Mouse (Mus musculus) kidney, embryonic 14.5 days (tissue): ENCODE results near the gene Gm49337. TPM values are rescaled to one million over a fixed set of nuclear protein-coding genes. Genes with fewer than 3 reads are reported as not detected.

Experiments
- ATAC-seq: fragments of 200-750 bp; cut with Nextera tagmentation; 2 replicates; pipeline ENCODE4 v1.8.0; 2017; ENCODE audit warnings: moderate number of reproducible peaks, mild to moderate bottlenecking, moderate TSS enrichment, moderate library complexity; ENCODE audit not compliant: low FRiP score, low TSS enrichment
- H3K27ac ChIP-seq: fragments of 300-500 bp; sonication (generic); 2 replicates; pipeline ENCODE4 v1.5.1; 2014; ENCODE audit warnings: low read depth, mild to moderate bottlenecking, low read length, moderate library complexity, mixed read lengths
- H3K27me3 ChIP-seq: fragments of 300-500 bp; sonication (generic); 2 replicates; pipeline ENCODE4 v1.6.1; 2014; ENCODE audit warnings: mild to moderate bottlenecking, low read length; ENCODE audit not compliant: control insufficient read depth, insufficient read depth
- H3K36me3 ChIP-seq: fragments of 300-500 bp; sonication (generic); 2 replicates; pipeline ENCODE4 v1.6.1; 2014; ENCODE audit warnings: low read length, mixed read lengths; ENCODE audit not compliant: control insufficient read depth, insufficient read depth
- H3K4me1 ChIP-seq: fragments of 300-500 bp; sonication (generic); 2 replicates; pipeline ENCODE4 v1.6.1; 2014; ENCODE audit warnings: low read length, mixed read lengths; ENCODE audit not compliant: control insufficient read depth, insufficient read depth
- H3K4me2 ChIP-seq: fragments of 300-500 bp; sonication (generic); replicated peaks from 2 replicates; pipeline ENCODE4 v1.6.1; 2014; ENCODE audit warnings: low read depth, mild to moderate bottlenecking, low read length
- H3K4me3 ChIP-seq: fragments of 300-500 bp; sonication (generic); 2 replicates; pipeline ENCODE4 v1.5.1; 2014; ENCODE audit warnings: mild to moderate bottlenecking, low read length
- H3K9ac ChIP-seq: fragments of 300-500 bp; sonication (generic); 2 replicates; pipeline ENCODE4 v1.6.1; 2014; ENCODE audit warnings: low read depth, mild to moderate bottlenecking, low read length, moderate library complexity
- H3K9me3 ChIP-seq: fragments of 300-500 bp; sonication (generic); 2 replicates; pipeline ENCODE4 v1.6.1; 2016; ENCODE audit warnings: low read length; ENCODE audit not compliant: control insufficient read depth
- WGBS: fragments of 180-500 bp; shearing (Covaris S2); extraction: QIAGEN DNeasy Blood & Tissue Kit; methylation state at CpG from one replicate; pipeline ENCODE4 v1.1.7; 2014; 5-methylcytosine and 5-hydroxymethylcytosine counted together
- polyA plus RNA-seq: library from polyadenylated mRNA; unstranded; fragments of >200 nt; fragmentation: Nextera tagmentation; extraction: Ambion mirVana; gene quantifications from 2 replicates; pipeline ENCODE4 v1.2.1, GENCODE M21; 2014

Gene Gm49337
- polyA plus RNA-seq, 1 experiment from 2014 or later: not detected

DNA sequence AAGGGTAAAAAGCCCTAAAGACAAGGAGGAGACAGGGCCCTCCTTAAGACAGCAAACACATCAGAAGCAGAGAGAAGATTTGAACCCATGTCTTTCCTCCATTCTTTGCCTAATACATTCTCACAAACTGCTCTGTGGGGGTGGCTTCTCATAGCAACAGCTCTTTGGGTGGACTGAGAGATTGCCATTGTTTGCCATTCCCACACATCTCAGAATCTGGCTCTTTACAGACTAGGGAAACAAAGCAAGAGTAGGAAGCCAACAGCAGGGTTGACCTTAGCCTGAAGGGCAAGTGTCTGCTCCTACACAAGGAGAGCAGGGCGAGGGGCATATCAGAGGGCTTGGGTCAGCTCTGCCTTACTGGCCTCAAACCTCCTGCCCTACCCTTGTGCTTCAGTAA lies 31.4 kb upstream of the Gm49337 start:
- no peaks in the 10 kb centered on the region for H3K27me3 ChIP-seq
- 82% methylated on average over 1 of the region's 1 CpGs for WGBS
- no peaks in the 10 kb centered on the region for H3K9me3 ChIP-seq
- no peaks in the 10 kb centered on the region for H3K36me3 ChIP-seq
- no peak for ATAC-seq
- H3K4me3 ChIP-seq: no peak overlapping the region
- no peak overlapping the region for H3K27ac ChIP-seq
- H3K4me1 ChIP-seq: peaks cover 7% of the 10 kb centered on the region; the same call in 1 of the 2 replicates
- H3K4me2 ChIP-seq: no peak overlapping the region
- no peak overlapping the region for H3K9ac ChIP-seq

DNA sequence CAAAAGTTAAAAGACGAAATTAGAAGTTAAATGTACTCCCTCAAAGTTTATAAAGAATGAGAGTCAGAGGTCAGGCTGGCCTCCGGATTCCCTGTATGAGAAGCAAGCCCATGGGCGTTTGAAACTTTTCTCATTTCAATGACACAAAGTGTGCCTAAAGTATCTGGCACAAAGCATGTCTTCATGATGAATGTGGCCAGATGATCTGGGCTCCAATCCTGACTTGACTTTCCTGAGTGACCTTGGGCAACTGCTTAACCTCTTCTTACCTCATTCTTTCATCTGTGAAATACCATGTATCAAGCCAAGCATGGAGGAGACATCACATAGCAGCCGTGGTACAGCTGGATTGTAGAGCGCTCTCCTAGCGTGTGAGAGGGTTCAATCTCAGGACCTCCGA lies 30.9 kb upstream of the Gm49337 start:
- Histone ChIP-seq H3K36me3 (no peaks in the 10 kb centered on the region), H3K9ac (no peak overlapping the region), H3K4me1 (peaks cover 7% of the 10 kb centered on the region; the same call in 1 of the 2 replicates), H3K4me2 (no peak overlapping the region), H3K27me3 (no peaks in the 10 kb centered on the region), H3K27ac (no peak overlapping the region), H3K9me3 (no peaks in the 10 kb centered on the region), H3K4me3 (no peak overlapping the region)
- no peak for ATAC-seq
- 69% methylated on average over 7 of the region's 7 CpGs for WGBS

DNA sequence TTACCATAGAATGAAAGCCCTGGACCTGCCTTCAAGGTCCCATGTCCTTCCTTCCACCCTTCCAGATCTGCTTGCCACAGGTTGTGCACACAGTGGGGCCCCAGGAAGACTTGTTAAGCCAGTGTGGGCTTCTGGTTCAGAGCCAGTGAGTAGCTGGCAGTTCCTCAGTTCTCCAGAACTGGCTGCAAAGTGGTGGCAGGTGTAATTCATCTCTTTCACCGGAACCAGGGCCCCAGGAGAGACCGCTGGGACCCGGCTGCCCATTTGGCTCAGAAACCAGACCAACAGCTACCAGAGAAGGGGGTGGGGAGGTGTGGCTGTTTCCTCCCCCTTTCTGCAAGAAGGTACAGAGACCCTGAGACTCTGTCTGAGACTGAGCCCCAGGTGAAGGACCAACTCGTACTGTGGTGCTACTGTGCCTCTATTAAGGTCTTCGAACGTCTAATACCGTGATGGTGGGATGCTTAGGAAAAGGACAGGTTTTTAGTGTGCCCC lies 29.8 kb upstream of the Gm49337 start:
- ATAC-seq: 0 out of 2 replicates have a peak, but pooled peaks have one; percentile 26
- Histone ChIP-seq H3K9ac (peak overlapping the region; percentile 70; the same call in 1 of the 2 replicates), H3K4me3 (peak overlapping the region; percentile 70), H3K27me3 (no peaks in the 10 kb centered on the region), H3K4me1 (peaks cover 7% of the 10 kb centered on the region; the same call in 1 of the 2 replicates), H3K4me2 (peak overlapping the region; percentile 94), H3K9me3 (no peaks in the 10 kb centered on the region), H3K27ac (no peak overlapping the region), H3K36me3 (no peaks in the 10 kb centered on the region)
- 6% methylated on average over 7 of the region's 7 CpGs for WGBS

DNA sequence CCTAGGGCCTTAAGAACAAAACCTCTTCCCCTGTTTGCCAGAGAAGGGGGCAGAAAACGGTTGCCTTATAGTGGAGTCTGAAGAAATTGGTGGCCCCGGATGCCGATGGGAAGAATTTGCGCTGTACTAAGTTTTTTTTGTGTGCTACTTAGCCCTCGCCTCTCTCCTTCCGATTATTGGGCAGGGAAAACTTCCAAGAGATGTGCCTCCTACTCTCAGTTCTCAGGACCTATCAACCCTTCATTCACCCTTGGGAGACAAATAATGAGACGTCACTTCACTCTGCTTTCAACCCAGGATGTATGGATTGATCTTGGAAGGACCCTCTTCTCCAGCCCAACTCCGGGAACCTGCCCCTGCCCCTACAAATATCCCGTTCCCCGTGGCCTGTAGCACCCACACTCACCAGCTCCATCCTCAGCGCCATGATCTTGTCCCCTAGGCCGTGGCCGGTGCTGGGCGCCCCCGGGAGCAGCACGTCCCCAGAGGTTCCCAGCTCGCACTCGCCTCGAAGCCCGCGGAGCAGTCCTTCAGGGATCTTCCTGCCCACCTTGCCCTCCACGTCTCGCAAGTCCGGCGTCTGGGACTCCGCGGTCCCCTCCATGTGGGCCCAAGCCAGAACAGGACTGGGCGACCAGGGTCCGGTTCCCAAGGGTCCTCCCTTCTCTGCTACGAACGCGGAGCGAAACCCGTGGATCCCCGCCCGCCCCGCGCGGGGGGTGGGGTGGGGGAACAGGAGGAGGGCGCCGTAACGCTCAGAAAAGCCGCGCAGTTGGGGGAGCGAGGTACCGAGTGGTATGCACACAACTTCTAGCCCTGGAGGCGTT lies 29.1 kb upstream of the Gm49337 start:
- Histone ChIP-seq H3K36me3 (no peaks in the 10 kb centered on the region), H3K9ac (peak overlapping the region; percentile 70), H3K27ac (no peak overlapping the region), H3K27me3 (no peaks in the 10 kb centered on the region), H3K4me3 (peak overlapping the region; percentile 70), H3K4me2 (peak overlapping the region; percentile 94), H3K9me3 (no peaks in the 10 kb centered on the region), H3K4me1 (peaks cover 7% of the 10 kb centered on the region; the same call in 1 of the 2 replicates)
- under 1% methylated on average over 47 of the region's 47 CpGs for WGBS
- peak; percentile 78 for ATAC-seq

DNA sequence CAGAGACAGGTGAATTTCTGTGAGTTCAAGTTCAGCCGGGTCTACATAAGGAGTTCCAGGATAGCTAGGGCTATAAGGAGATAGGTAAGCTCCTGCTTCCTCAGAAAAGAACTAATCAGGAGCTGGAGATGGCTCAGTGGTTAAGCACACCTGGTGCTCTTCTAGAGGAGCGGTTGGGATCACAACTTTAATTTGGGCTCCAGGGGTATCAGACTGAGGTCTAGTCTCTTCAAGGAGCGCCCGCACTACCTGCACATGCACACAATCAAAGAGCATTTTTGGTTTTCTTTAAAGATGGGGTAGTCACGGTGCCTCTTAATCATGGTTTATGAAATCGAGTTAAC lies 23.4 kb upstream of the Gm49337 start:
- Histone ChIP-seq H3K4me2 (peak overlapping the region; percentile 76), H3K27ac (peak overlapping the region; percentile 80; the same call in 1 of the 2 replicates), H3K4me1 (0 out of 2 replicates have a peak, but pooled peaks cover 5% of the 10 kb centered on the region), H3K9ac (peak overlapping the region; percentile 92), H3K9me3 (no peaks in the 10 kb centered on the region), H3K27me3 (no peaks in the 10 kb centered on the region), H3K4me3 (peak overlapping the region; percentile 82), H3K36me3 (peaks cover 32% of the 10 kb centered on the region)
- no peak for ATAC-seq
- WGBS: 21% methylated on average over 6 of the region's 6 CpGs

DNA sequence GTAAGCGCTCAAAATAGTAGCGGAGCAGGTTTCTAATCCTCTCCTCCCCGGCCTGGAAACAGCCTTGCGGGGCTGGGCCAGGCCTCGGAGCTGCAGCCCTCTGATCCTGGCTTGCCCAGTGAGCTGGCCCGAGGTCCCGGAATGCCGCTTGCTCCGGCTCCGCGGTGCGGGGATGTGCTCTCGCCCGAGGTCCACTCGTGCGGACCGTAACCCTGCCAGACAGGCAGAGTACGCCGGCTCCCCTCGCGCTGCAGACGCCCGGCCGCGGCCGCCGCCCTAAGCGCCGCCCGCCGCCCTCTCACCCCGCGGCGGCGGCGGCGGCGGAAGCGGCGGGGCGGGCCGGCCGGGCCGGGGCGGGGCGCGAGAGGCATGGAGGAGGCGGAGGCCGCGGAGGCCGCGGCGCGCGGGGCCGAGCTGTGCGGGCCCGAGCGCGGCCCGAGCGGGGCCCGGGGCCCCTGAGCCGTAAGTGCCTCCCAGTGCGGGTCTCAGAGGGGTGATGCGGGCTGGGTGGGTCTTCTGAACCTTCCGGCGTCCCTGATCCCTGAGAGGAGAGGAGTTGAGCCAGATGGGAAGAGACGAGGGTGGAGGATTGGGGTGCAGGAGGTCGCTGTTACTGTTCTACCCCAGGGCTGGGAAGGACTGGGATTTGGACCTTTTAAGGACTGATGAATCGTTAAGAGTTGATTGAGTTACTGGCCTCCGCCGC lies 22.9 kb upstream of the Gm49337 start:
- peak; percentile 94 for ATAC-seq

DNA sequence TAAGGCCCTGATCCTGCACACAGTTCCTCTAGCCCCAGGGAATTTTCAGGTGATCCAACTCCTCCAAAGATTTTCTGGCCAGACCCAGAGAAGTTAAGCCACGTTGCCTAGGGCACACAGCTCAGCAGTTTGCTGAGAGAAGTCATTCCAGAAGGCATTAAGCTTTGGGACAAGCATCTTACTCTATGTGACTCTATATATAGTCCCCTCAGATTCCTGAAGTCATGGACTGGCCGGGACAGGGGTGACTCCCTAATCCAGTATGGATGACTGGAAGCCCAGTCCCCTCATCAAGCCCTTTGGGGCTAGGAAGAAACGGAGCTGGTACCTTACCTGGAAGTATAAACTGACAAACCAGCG lies 22.3 kb upstream of the Gm49337 start:
- H3K4me2 ChIP-seq: peak overlapping the region; percentile 76
- peak; percentile 24; the same call in 1 of the 2 replicates for ATAC-seq

More for the DNA sequence above, 22.9 kb upstream of the Gm49337 start:
- Histone ChIP-seq H3K27me3 (no peaks in the 10 kb centered on the region), H3K4me3 (peak overlapping the region; percentile 82), H3K36me3 (peaks cover 37% of the 10 kb centered on the region), H3K9me3 (no peaks in the 10 kb centered on the region), H3K9ac (peak overlapping the region; percentile 92), H3K27ac (peak overlapping the region; percentile 80; the same call in 1 of the 2 replicates), H3K4me1 (0 out of 2 replicates have a peak, but pooled peaks cover 5% of the 10 kb centered on the region), H3K4me2 (peak overlapping the region; percentile 76)
- 0% methylated on average over 57 of the region's 73 CpGs for WGBS

DNA sequence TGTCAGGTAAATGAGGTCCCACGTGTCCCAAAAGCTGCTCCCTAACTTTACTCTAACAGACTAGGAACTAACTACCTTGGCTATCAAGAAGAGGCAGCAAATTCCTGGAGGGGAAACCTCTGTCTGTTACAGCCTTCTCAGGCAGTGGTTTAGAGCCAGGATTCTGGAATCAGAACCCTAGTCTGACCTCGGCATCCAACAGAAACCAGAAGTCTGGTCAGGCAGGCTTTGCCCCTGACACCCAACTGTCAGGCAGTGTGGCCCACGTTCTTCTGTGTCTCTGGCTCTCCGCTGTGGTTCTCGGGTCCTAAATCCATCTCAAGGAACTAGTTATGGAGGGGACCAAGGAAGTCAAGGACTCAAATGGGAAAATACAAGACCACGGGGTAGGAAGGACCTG lies 21.9 kb upstream of the Gm49337 start, which contains the start of gene Lurap1:
Gene Lurap1 (minus strand): TSS at position 101 of the 400 bp plus-strand sequence.
- ATAC-seq: no peak
- Histone ChIP-seq H3K27ac (peak within 1 kb of the TSS; percentile 80; the same call in 1 of the 2 replicates), H3K4me2 (peak within 1 kb of the TSS; percentile 76)

More for the DNA sequence above, 22.3 kb upstream of the Gm49337 start:
- Histone ChIP-seq H3K4me3 (peak overlapping the region; percentile 82), H3K9ac (peak overlapping the region; percentile 92), H3K27ac (no peak overlapping the region), H3K27me3 (no peaks in the 10 kb centered on the region), H3K4me1 (0 out of 2 replicates have a peak, but pooled peaks cover 5% of the 10 kb centered on the region), H3K36me3 (peaks cover 42% of the 10 kb centered on the region), H3K9me3 (no peaks in the 10 kb centered on the region)
- 25% methylated on average over 4 of the region's 4 CpGs for WGBS

More for the DNA sequence above, 21.9 kb upstream of the Gm49337 start, which contains the start of gene Lurap1:
- Histone ChIP-seq H3K36me3 (peaks cover 46% of the 10 kb centered on the region), H3K4me3 (peak within 1 kb of the TSS; percentile 82), H3K4me1 (0 out of 2 replicates have a peak, but pooled peaks cover 5% of the 10 kb centered on the region), H3K9ac (peak within 1 kb of the TSS; percentile 92), H3K9me3 (no peaks in the 10 kb centered on the region), H3K27me3 (no peaks in the 10 kb centered on the region)
- 70% methylated on average over 6 of the region's 6 CpGs for WGBS
